Mouse (Mus musculus) stomach, embryonic 16.5 days (tissue): Measurements from ENCODE around the gene Lyplal1. TPM values are rescaled to one million over a fixed set of nuclear protein-coding genes. Genes with fewer than 3 reads are reported as not detected.

ENCODE experiments used
- ATAC-seq: fragments of 200-750 bp; cut with Nextera tagmentation; 2 replicates; pipeline ENCODE4 v1.8.0; 2017; ENCODE audit warnings: moderate number of reproducible peaks, moderate TSS enrichment; ENCODE audit not compliant: insufficient read depth, low FRiP score
- H3K27ac ChIP-seq: fragments of 300-500 bp; sonication (generic); 2 replicates; pipeline ENCODE4 v1.5.1; 2014; ENCODE audit warnings: low read length
- H3K27me3 ChIP-seq: fragments of 300-500 bp; sonication (generic); 2 replicates; pipeline ENCODE4 v1.6.1; 2014; ENCODE audit warnings: low read length, control low read depth, mixed read lengths; ENCODE audit not compliant: control insufficient read depth, insufficient read depth
- H3K36me3 ChIP-seq: fragments of 300-500 bp; sonication (generic); 2 replicates; pipeline ENCODE4 v1.6.1; 2014; ENCODE audit warnings: low read length; ENCODE audit not compliant: control insufficient read depth, insufficient read depth
- H3K4me1 ChIP-seq: fragments of 300-500 bp; sonication (generic); 2 replicates; pipeline ENCODE4 v1.6.1; 2014; ENCODE audit warnings: low read length, control low read depth, mixed read lengths; ENCODE audit not compliant: control insufficient read depth, insufficient read depth
- H3K4me2 ChIP-seq: fragments of 300-500 bp; sonication (generic); 2 replicates; pipeline ENCODE4 v1.6.1; 2014; ENCODE audit warnings: low read depth, low read length, mixed read lengths
- H3K4me3 ChIP-seq: fragments of 300-500 bp; sonication (generic); replicated peaks from 2 replicates; pipeline ENCODE4 v1.5.1; 2014; ENCODE audit warnings: mild to moderate bottlenecking, low read length
- H3K9ac ChIP-seq: fragments of 300-500 bp; sonication (generic); 2 replicates; pipeline ENCODE4 v1.6.1; 2014; ENCODE audit warnings: low read length
- H3K9me3 ChIP-seq: fragments of 300-500 bp; sonication (generic); replicated peaks from 2 replicates; pipeline ENCODE4 v1.6.1; 2016; ENCODE audit warnings: low read length, control low read depth; ENCODE audit not compliant: control insufficient read depth
- WGBS: fragments of 180-500 bp; shearing (Covaris S2); extraction: QIAGEN DNeasy Blood & Tissue Kit; methylation state at CpG from one replicate; pipeline ENCODE4 v1.1.7; 2014; 5-methylcytosine and 5-hydroxymethylcytosine counted together
- polyA plus RNA-seq: library from polyadenylated mRNA; unstranded; fragments of >200 nt; fragmentation: Nextera tagmentation; extraction: Ambion mirVana; gene quantifications from 2 replicates; pipeline ENCODE4 v1.2.1, GENCODE M21; 2015

Gene Lyplal1
- polyA plus RNA-seq, 1 experiment from 2014 or later, result 15.9 TPM

GRCm38 (mm10) chr1:186053280-186054043 lies 63.6 kb downstream of the Lyplal1 start:
- H3K4me1 ChIP-seq, result no peaks in the 10 kb centered on the region
- no peaks in the 10 kb centered on the region for H3K27me3 ChIP-seq
- no peak overlapping the region for H3K4me2 ChIP-seq
- no peak overlapping the region for H3K4me3 ChIP-seq
- H3K36me3 ChIP-seq, result no peaks in the 10 kb centered on the region
- no peak overlapping the region for H3K9ac ChIP-seq
- no peak overlapping the region for H3K27ac ChIP-seq
- 65% methylated on average over 12 of the region's 12 CpGs for WGBS
- ATAC-seq, result no peak
- no peaks in the 10 kb centered on the region for H3K9me3 ChIP-seq

DNA sequence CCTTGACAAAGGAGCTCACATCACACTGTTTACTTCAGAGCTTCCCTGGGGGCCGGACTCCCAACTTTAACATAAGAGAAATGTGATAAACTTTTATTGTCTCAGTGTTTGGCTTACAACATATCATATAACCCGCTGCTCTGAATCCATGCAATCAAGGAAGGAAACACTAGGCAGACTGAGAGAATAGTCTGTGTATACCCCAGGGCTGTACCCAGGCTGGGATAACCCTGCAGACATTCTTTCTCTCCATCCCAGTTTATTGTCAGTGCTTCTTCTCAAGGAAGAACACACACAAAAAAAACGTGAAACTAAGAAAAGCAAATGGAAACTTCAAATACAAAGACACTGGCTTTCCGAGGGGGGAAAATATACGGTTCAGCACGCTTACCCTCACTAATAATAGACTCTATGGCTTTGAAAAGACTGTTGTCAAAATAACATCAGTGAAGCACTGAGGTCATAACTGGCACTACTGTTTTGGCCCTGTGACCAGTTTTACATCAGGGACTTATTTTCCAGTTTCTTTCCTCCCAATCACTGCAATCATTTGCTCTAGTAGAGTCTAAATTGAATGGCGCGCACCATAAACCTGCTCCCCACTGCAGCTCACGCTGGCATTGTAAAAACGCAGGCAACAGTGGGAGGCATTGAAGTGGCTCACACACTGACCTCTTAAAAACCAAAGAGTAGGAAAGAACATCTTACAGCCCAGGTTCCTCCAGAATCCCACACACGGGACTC lies 73.2 kb downstream of the Lyplal1 start:
- no peak overlapping the region for H3K4me2 ChIP-seq
- H3K4me3 ChIP-seq, result no peak overlapping the region
- no peak for ATAC-seq
- no peaks in the 10 kb centered on the region for H3K36me3 ChIP-seq
- no peaks in the 10 kb centered on the region for H3K9me3 ChIP-seq
- H3K27ac ChIP-seq, result no peak overlapping the region
- no peaks in the 10 kb centered on the region for H3K27me3 ChIP-seq
- no peak overlapping the region for H3K9ac ChIP-seq
- 82% methylated on average over 11 of the region's 11 CpGs for WGBS
- H3K4me1 ChIP-seq, result no peaks in the 10 kb centered on the region

DNA sequence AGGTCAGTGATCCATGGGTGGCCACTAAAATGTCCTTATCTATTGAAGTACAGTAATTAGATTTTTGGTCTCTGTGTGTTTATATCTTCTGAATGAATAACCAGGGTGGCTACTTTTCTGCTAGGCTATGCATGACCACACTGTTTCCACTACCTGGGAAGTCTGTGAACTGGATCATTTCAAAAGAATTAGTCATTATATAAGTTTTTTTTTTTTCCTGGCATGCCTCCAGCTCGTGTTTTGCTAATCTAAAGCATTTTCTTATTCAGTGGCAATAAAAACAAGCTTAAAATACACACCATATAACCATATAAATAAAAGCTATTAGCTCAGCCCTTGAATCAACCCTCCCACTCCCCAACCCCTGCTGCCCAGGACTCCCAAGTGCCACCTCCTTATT lies 75.3 kb downstream of the Lyplal1 start:
- no peak for ATAC-seq

More for the DNA sequence above, 75.3 kb downstream of the Lyplal1 start:
- 43% methylated on average over 1 of the region's 1 CpGs for WGBS
- Histone ChIP-seq H3K9ac (no peak overlapping the region), H3K4me2 (no peak overlapping the region), H3K9me3 (no peaks in the 10 kb centered on the region), H3K36me3 (no peaks in the 10 kb centered on the region), H3K4me3 (no peak overlapping the region), H3K4me1 (no peaks in the 10 kb centered on the region), H3K27me3 (no peaks in the 10 kb centered on the region), H3K27ac (no peak overlapping the region)
